Mouse (Mus musculus): Measurements from ENCODE around the gene Raf1. TPM values are rescaled to one million over a fixed set of nuclear protein-coding genes. Genes with fewer than 3 reads are reported as not detected.

Gene Raf1
- total RNA-seq, 2 experiments from 2014 or later = 68.6 to 136 TPM

DNA sequence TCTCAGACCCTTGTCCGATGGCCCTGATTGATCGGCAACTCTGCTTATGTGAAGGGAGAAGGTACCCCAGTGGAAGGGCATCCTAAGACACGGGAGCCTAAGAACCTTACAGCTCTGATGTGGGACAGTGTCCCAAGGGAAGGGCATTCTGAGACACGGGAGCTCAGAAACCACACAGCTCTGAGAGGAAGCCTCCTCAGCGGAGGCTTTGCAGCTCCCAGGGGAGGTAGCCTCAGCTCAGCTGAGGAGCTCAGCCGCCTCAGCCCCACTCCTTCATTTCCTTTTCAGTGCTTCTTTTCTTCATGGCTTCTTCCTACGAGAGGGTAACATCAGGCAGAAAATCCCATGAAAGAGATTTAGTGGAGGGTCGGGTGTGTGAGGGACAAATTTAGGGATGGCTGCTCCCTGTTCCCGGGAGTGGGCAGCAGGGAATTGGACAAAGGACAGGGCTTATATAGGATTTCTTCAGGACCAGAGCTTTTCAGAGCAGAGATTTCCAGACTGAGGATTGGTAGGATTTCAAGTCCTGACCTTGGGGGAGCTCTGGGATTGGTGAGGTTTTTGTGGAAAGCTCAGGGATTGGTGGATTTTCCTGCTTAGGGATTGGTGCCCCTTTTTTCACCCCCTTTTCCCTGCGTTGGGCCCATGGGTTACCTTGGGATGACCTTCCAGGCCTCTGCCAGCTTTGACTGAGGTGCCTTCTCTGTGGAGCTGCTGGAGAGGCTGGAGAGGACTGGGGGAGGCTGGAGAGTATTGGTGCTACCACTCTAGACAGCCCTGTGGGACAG lies 93.9 kb downstream of the Raf1 start:
- no peak for ATAC-seq (replicated peaks; ENCODE audit: low FRiP score, low TSS enrichment, poor library complexity, severe bottlenecking)

DNA sequence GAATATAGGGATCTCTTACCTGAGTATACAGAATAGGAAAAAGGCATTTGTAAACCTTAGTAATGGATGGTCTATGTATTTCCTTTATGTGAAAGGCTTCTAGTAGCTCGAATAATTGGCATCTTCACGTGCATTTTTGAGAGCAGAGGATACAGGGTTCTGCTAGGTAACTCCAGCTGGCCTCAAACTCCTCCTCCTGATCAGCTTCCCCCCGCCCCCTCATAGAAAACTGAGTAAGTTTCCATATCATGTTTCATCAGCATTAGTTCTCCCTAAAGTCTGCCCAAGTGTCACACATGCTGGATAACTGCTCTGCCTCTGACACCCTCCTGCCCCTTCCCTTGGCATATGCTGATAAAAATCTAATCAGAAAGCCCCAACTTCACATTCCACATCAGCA lies 95.6 kb downstream of the Raf1 start:
- no peak for ATAC-seq (replicated peaks; ENCODE audit: low FRiP score, low TSS enrichment, poor library complexity, severe bottlenecking)

DNA sequence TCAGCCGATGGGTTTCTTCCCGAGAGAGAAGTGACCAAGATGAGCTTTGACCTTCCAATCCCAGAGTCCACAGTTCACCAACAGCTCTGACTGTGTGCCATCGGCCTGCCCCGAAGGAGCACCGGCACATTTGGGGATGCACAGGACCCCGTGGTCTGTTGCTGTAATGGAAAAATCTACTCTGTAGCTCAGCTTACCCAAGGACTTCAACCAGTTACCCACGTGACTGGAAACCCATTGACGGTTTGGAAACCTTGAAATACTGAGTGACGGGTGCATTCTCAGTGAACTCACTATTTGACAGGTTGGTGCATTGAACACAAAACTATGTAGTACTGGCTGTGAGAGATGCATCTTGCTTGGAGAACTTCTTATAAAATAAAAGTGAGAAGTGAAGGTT lies 98.5 kb downstream of the Raf1 start:
- ATAC-seq (replicated peaks; ENCODE audit: low FRiP score, low TSS enrichment, poor library complexity, severe bottlenecking) = no peak

DNA sequence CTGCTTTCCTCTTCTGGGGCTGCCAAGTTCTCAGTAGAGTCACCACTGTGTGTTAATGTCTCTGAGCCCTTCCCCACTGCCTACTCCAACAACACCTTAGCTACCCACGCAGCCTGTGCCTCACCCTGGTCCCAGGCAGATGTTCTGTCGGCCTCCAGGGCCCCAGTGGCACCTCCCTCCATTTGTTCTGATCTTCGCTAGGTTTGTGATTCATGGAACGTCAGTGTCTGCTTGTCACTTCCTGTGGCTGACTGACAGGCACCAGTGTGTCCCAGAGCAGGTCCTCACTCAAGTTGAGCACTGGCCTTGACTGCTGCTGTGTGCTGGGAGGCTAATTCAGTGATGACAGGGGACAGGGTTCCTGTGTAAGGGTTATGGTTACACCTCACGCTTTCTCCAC lies 99.0 kb downstream of the Raf1 start:
- no peak for ATAC-seq (replicated peaks; ENCODE audit: low FRiP score, low TSS enrichment, poor library complexity, severe bottlenecking)

DNA sequence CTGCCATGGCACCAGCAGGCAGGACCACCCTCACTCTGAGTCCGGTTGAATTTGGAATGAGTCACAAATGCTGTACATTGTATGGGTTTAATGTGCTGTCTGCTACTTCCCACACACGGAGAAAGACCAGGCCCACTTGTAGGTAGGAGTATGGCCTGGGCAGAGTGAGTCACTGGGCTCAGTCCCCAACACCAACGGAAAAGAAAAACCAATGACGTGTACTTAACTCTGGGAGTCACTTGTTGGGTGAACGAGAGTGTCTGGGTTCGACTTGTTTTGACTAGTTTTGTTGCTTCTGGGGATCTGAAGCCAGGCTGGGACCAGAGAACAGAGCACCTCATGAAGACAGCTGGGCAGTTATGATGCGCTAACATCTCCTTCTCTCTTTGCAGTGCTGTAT lies 102.3 kb downstream of the Raf1 start:
- ATAC-seq (replicated peaks; ENCODE audit: low FRiP score, low TSS enrichment, poor library complexity, severe bottlenecking) = no peak

Other genes with a start within 250 kb of the Raf1 start
- gene Tsen2, start 132.0 kb downstream of the Raf1 start, total RNA-seq (2014; fragmentation: Nextera tagmentation) = 18.7 and 27.8 TPM in 2 replicates
- gene Tsen2, start 132.0 kb downstream of the Raf1 start, total RNA-seq (2017) = 31.5 and 35.8 TPM in 2 replicates
- not detected in 2 replicates for gene Mkrn2os, start 84.1 kb downstream of the Raf1 start, total RNA-seq (2014; fragmentation: Nextera tagmentation)
- gene Mkrn2os, start 84.1 kb downstream of the Raf1 start, total RNA-seq (2017) = not detected in 2 replicates
- gene Mkrn2, start 74.7 kb downstream of the Raf1 start, total RNA-seq (2014; fragmentation: Nextera tagmentation) = 5.5 and 17.0 TPM in 2 replicates
- gene Mkrn2, start 74.7 kb downstream of the Raf1 start, total RNA-seq (2017) = 14.7 and 26.0 TPM in 2 replicates
- gene Tmem40, start 85.8 kb upstream of the Raf1 start, total RNA-seq (2014; fragmentation: Nextera tagmentation) = 27.1 and 36.9 TPM in 2 replicates
- 24.0 and 36.5 TPM in 2 replicates for gene Tmem40, start 85.8 kb upstream of the Raf1 start, total RNA-seq (2017)
- 0.54 and 2.1 TPM in 2 replicates for gene Cand2, start 97.9 kb upstream of the Raf1 start, total RNA-seq (2014; fragmentation: Nextera tagmentation)
- 0.72 and 0.89 TPM in 2 replicates for gene Cand2, start 97.9 kb upstream of the Raf1 start, total RNA-seq (2017)
- gene Rpl32, start 132.1 kb upstream of the Raf1 start, total RNA-seq (2014; fragmentation: Nextera tagmentation) = 5,043 and 6,230 TPM in 2 replicates
- 5,746 and 6,785 TPM in 2 replicates for gene Rpl32, start 132.1 kb upstream of the Raf1 start, total RNA-seq (2017)
- gene Efcab12, start 161.8 kb upstream of the Raf1 start, total RNA-seq (2014; fragmentation: Nextera tagmentation) = not detected in 2 replicates
- gene Efcab12, start 161.8 kb upstream of the Raf1 start, total RNA-seq (2017) = 0.05 TPM in 1 of 2 replicates, not detected in the other
- gene Mbd4, start 176.7 kb upstream of the Raf1 start, total RNA-seq (2014; fragmentation: Nextera tagmentation) = 12.6 and 25.6 TPM in 2 replicates
- gene Mbd4, start 176.7 kb upstream of the Raf1 start, total RNA-seq (2017) = 18.9 and 19.9 TPM in 2 replicates
- gene Ift122, start 176.8 kb upstream of the Raf1 start, total RNA-seq (2014; fragmentation: Nextera tagmentation) = 0.49 and 1.8 TPM in 2 replicates
- 2.3 and 3.7 TPM in 2 replicates for gene Ift122, start 176.8 kb upstream of the Raf1 start, total RNA-seq (2017)

Data from megakaryocyte-erythroid progenitor cell, adult 5-6 weeks (primary cell).